Mouse (Mus musculus): ENCODE data around the gene Zbtb40. TPM values are rescaled to one million over a fixed set of nuclear protein-coding genes. Genes with fewer than 3 reads are reported as not detected.
A peak's percentile ranks its signal among the peaks of the same experiment; 100 is the strongest.

Zbtb40 gene
- total and polyA plus RNA-seq, 2 experiments = 2.5 to 5.1 TPM

DNA sequence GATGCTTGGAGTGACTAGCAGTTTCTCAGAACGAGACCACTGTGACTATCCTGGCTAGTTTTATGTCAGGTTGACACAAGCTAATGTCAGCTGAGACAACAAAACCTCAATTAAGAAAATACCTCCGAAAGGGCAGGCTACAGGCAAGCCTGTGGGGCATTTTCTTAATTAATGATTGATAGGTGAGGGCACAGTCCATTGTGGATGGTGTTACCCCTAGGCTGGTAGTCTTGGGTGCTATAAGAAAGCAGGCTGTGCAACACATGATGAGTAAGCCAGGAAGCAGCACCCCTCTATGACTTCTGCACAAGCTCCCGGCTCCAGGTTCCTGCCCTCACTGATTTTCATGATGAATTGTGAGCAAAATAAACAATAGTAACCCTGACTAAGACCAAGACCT is 6.3 kb upstream of the Zbtb40 start:
- no peak for DNase-seq (ENCODE audit: extremely low read depth, low read depth, low spot score)
- H3K4me3 ChIP-seq (ENCODE audit: insufficient read depth, low read depth, low read length) = no peak overlapping the region
- H3K9ac ChIP-seq (ENCODE audit: low read depth, low read length) = no peak overlapping the region
- 39% methylated on average over 3 of the region's 3 CpGs for WGBS
- H3K4me1 ChIP-seq (ENCODE audit: control insufficient read depth, insufficient read depth, low read length) = no peaks in the 10 kb centered on the region
- no peaks in the 10 kb centered on the region for H3K79me2 ChIP-seq (ENCODE audit: control insufficient read depth, insufficient read depth, low read length)
- TF ChIP-seq POLR2A (IDR thresholded peaks at IDR 0.05; ENCODE audit: extremely low read depth, insufficient read depth, low read length) = no peak
- TF ChIP-seq CTCF (IDR thresholded peaks at IDR 0.05; ENCODE audit: low read depth, low read length) = no peak
- H3K27ac ChIP-seq (replicated peaks; ENCODE audit: insufficient read depth, low read depth, low read length) = no peak overlapping the region
- H3K27me3 ChIP-seq (ENCODE audit: control insufficient read depth, insufficient read depth, low read length) = no peaks in the 10 kb centered on the region
- H3K36me3 ChIP-seq (ENCODE audit: control insufficient read depth, insufficient read depth, low read length) = no peaks in the 10 kb centered on the region

DNA sequence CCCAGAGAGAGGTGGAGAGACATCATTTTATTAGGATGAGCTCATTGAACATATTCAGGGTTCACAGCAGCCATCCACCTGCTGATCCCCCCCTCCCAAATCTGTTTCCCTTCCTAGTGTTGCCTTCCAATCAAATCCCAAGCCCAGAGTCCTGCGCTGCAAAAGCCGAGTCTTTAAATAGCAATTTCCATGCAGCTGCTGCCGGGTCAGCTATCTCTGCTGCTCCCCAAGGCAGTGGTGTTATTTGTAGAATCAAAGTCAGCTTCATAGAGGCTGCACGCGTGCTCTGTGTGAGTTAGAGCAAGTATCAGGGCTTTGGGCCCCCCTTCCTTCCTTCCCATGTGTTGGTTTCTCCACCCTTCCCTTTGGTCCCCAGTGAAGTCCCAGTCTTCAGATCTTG is 5.2 kb upstream of the Zbtb40 start:
- H3K27ac ChIP-seq (replicated peaks; ENCODE audit: insufficient read depth, low read depth, low read length) = no peak overlapping the region
- TF ChIP-seq POLR2A (IDR thresholded peaks at IDR 0.05; ENCODE audit: extremely low read depth, insufficient read depth, low read length) (no peak), CTCF (IDR thresholded peaks at IDR 0.05; ENCODE audit: low read depth, low read length) (no peak)
- 78% methylated on average over 5 of the region's 5 CpGs for WGBS
- no peak overlapping the region for H3K9ac ChIP-seq (ENCODE audit: low read depth, low read length)
- no peaks in the 10 kb centered on the region for H3K36me3 ChIP-seq (ENCODE audit: control insufficient read depth, insufficient read depth, low read length)
- no peak for DNase-seq (ENCODE audit: extremely low read depth, low read depth, low spot score)
- H3K27me3 ChIP-seq (ENCODE audit: control insufficient read depth, insufficient read depth, low read length) = no peaks in the 10 kb centered on the region
- no peak overlapping the region for H3K4me3 ChIP-seq (ENCODE audit: insufficient read depth, low read depth, low read length)
- no peaks in the 10 kb centered on the region for H3K79me2 ChIP-seq (ENCODE audit: control insufficient read depth, insufficient read depth, low read length)
- H3K4me1 ChIP-seq (ENCODE audit: control insufficient read depth, insufficient read depth, low read length) = 0 out of 2 replicates have a peak, but pooled peaks cover 3% of the 10 kb centered on the region

DNA sequence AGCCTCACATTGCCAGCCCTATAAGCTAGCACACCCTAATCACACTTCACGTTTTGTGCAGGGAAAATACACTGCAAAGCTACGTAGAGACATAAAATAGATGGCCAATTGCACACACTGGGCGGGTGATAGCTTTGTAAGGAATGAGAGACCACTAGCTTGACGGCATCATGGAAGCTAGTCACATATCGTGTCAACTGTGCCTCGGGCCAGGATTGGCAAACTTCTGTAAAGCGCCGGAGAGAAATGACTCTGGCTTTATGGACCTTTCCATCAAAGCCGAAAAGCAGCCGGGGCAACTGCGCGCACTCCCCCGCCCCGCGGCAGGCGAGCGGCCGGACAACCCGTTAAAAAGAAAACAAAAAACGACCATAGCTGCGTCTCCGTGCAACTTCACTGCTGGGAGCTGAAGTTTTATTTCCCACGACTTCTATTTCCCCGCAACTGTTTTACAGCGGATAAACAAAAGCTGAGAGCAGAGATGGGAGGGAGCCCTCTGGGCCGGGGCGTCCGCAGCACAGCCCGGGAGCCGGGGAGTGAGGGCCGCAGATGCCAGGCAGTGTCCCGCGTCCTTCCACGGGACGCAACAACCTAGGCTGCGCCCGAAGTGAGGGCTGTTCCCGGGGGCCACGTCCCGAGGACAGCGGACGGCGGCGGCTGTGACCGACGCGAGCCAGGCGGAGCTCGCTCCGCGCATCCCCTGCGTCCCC is 606 bp downstream of the Zbtb40 start:
- peak; percentile 29 for DNase-seq (ENCODE audit: extremely low read depth, low read depth, low spot score)
- Histone ChIP-seq H3K4me1 (ENCODE audit: control insufficient read depth, insufficient read depth, low read length) (peaks cover 6% of the 10 kb centered on the region), H3K79me2 (ENCODE audit: control insufficient read depth, insufficient read depth, low read length) (peaks cover 2% of the 10 kb centered on the region; the same call in 1 of the 2 replicates), H3K36me3 (ENCODE audit: control insufficient read depth, insufficient read depth, low read length) (no peaks in the 10 kb centered on the region), H3K9ac (ENCODE audit: low read depth, low read length) (peak overlapping the region; percentile 79), H3K27ac (replicated peaks; ENCODE audit: insufficient read depth, low read depth, low read length) (peak overlapping the region; percentile 18), H3K4me3 (ENCODE audit: insufficient read depth, low read depth, low read length) (peak overlapping the region; percentile 77), H3K27me3 (ENCODE audit: control insufficient read depth, insufficient read depth, low read length) (no peaks in the 10 kb centered on the region)
- WGBS = under 1% methylated on average over 52 of the region's 52 CpGs
- no peak for TF ChIP-seq CTCF (IDR thresholded peaks at IDR 0.05; ENCODE audit: low read depth, low read length)
- TF ChIP-seq POLR2A (IDR thresholded peaks at IDR 0.05; ENCODE audit: extremely low read depth, insufficient read depth, low read length) = no peak

DNA sequence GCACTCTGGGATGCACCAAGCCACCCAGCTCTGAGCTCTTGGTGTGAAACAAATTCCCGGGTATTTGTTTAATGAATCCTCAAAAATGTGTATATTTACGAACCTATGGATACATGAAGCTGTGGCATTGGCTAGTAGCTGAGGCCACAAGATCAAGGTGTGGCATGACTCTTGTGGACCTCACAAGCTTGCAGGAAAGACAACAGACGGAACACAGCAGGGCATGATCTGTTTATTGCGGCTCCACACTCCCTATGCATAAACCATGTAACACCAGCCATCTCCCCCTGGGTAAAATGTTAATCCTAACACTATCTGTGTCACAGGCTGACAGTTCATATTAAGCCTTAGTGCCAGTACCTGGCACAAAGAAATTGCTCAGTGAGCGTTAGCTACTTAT is 2.5 kb downstream of the Zbtb40 start:
- peaks cover 7% of the 10 kb centered on the region for H3K4me1 ChIP-seq (ENCODE audit: control insufficient read depth, insufficient read depth, low read length)
- no peaks in the 10 kb centered on the region for H3K36me3 ChIP-seq (ENCODE audit: control insufficient read depth, insufficient read depth, low read length)
- 96% methylated on average over 5 of the region's 5 CpGs for WGBS
- H3K27me3 ChIP-seq (ENCODE audit: control insufficient read depth, insufficient read depth, low read length) = no peaks in the 10 kb centered on the region
- H3K79me2 ChIP-seq (ENCODE audit: control insufficient read depth, insufficient read depth, low read length) = peaks cover 2% of the 10 kb centered on the region; the same call in 1 of the 2 replicates
- no peak overlapping the region for H3K4me3 ChIP-seq (ENCODE audit: insufficient read depth, low read depth, low read length)
- no peak overlapping the region for H3K27ac ChIP-seq (replicated peaks; ENCODE audit: insufficient read depth, low read depth, low read length)
- TF ChIP-seq CTCF (IDR thresholded peaks at IDR 0.05; ENCODE audit: low read depth, low read length) (no peak), POLR2A (IDR thresholded peaks at IDR 0.05; ENCODE audit: extremely low read depth, insufficient read depth, low read length) (no peak)
- no peak for DNase-seq (ENCODE audit: extremely low read depth, low read depth, low spot score)
- H3K9ac ChIP-seq (ENCODE audit: low read depth, low read length) = no peak overlapping the region

DNA sequence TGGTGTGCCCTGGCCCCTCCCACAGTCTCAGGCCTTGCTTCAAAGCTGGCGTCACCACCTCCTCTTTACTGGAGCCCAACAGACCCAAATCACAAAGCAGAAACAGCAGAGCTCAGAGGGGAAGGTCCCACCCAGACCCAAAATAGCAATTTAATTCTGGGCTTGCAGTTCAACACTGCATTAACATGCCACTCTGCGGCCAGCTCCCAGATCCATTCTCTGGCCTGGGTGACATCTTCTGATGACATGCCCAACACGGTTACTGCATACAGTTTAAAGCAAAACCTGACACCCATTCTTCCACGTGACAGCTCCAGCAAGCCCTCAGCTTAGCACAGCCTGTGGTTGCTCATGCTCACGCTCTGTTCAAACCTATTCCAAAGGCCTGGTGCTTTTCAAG is 4.1 kb downstream of the Zbtb40 start:
- TF ChIP-seq POLR2A (IDR thresholded peaks at IDR 0.05; ENCODE audit: extremely low read depth, insufficient read depth, low read length) (no peak), CTCF (IDR thresholded peaks at IDR 0.05; ENCODE audit: low read depth, low read length) (no peak)
- Histone ChIP-seq H3K79me2 (ENCODE audit: control insufficient read depth, insufficient read depth, low read length) (peaks cover 6% of the 10 kb centered on the region; the same call in 1 of the 2 replicates), H3K4me1 (ENCODE audit: control insufficient read depth, insufficient read depth, low read length) (peaks cover 16% of the 10 kb centered on the region), H3K27me3 (ENCODE audit: control insufficient read depth, insufficient read depth, low read length) (no peaks in the 10 kb centered on the region), H3K9ac (ENCODE audit: low read depth, low read length) (no peak overlapping the region), H3K4me3 (ENCODE audit: insufficient read depth, low read depth, low read length) (no peak overlapping the region), H3K27ac (replicated peaks; ENCODE audit: insufficient read depth, low read depth, low read length) (no peak overlapping the region), H3K36me3 (ENCODE audit: control insufficient read depth, insufficient read depth, low read length) (no peaks in the 10 kb centered on the region)
- DNase-seq (ENCODE audit: extremely low read depth, low read depth, low spot score) = no peak
- 85% methylated on average over 5 of the region's 5 CpGs for WGBS

DNA sequence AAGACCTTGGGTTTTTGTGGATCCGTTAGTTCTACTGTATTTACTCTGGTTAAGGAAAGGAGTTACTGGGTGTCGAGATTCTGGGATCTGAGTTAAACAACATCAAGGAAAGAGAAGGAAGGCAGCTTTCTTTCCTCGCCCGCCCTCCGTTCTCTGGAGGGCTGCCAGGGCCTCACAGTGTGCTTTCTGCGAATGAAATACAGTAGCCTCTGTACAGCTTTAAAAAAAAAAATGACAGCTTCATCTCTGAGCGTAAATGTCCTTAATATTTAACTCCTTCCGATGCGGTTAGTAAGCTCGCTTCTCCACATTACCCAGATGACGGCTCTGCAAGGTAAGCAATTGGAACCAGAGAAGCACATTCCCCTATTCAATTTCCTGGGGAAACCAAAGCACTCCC is 4.8 kb downstream of the Zbtb40 start:
- Histone ChIP-seq H3K27me3 (ENCODE audit: control insufficient read depth, insufficient read depth, low read length) (no peaks in the 10 kb centered on the region), H3K36me3 (ENCODE audit: control insufficient read depth, insufficient read depth, low read length) (no peaks in the 10 kb centered on the region), H3K27ac (replicated peaks; ENCODE audit: insufficient read depth, low read depth, low read length) (no peak overlapping the region), H3K4me3 (ENCODE audit: insufficient read depth, low read depth, low read length) (no peak overlapping the region), H3K4me1 (ENCODE audit: control insufficient read depth, insufficient read depth, low read length) (peaks cover 14% of the 10 kb centered on the region), H3K9ac (ENCODE audit: low read depth, low read length) (no peak overlapping the region), H3K79me2 (ENCODE audit: control insufficient read depth, insufficient read depth, low read length) (peaks cover 6% of the 10 kb centered on the region; the same call in 1 of the 2 replicates)
- DNase-seq (ENCODE audit: extremely low read depth, low read depth, low spot score) = no peak
- WGBS = 82% methylated on average over 11 of the region's 11 CpGs
- TF ChIP-seq POLR2A (IDR thresholded peaks at IDR 0.05; ENCODE audit: extremely low read depth, insufficient read depth, low read length) (no peak), CTCF (IDR thresholded peaks at IDR 0.05; ENCODE audit: low read depth, low read length) (no peak)
